8 mouse cellular contexts compared by ENCODE assay signal in the genomic region with DNA sequence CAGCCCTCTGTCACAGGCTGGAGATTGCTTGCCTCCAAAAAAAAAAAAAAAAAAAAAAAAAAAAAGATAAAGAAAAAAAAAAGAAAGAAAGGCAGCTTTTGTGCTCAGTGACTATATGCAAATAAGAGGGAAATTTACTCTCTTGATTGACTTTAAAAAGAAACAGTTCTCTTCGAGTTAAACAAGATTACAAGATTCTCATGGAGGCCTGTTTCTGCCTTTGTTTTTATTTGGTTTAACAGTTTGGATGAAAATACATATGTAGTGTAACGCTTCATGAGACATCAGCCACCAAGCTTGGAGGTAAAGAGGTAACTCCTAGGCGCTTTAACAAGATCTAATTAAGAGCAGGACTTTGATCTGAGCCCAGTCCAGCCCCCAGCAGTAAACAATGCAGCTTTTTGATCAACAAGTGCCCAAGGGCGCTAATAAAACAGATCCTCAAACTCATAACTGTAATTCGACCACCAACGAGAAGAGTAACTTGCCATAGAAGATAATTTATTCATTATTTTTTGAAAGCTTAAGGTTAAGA. TPM values are rescaled to one million over a fixed set of nuclear protein-coding genes. Genes with fewer than 3 reads are reported as not detected.
DNase-seq lines count a peak whose midpoint lies in the region; ATAC-seq and TF ChIP-seq lines count a peak whose summit lies in the region.

No protein-coding gene starts in this region.

- TF ChIP-seq CTCF in embryonic fibroblast, embryonic 13.5 days (IDR thresholded peaks at IDR 0.05; ENCODE audit: borderline replicate concordance, insufficient read depth, low read length): no peak
- no peak for TF ChIP-seq CTCF in lung, adult 2 months (IDR thresholded peaks at IDR 0.05; ENCODE audit: insufficient read depth, low read length)

- WGBS in kidney, embryonic 15.5 days: 17% methylated on average over 6 of the region's 6 CpGs
- WGBS in intestine, embryonic 16.5 days: 22% methylated on average over 6 of the region's 6 CpGs
- WGBS in lung, adult 2 months: 58% methylated on average over 6 of the region's 6 CpGs

- H3K36me3 ChIP-seq in kidney, embryonic 15.5 days: peaks cover 21% of the 10 kb centered on the region
- peaks cover 9% of the 10 kb centered on the region for H3K36me3 ChIP-seq in intestine, embryonic 16.5 days (ENCODE audit: control insufficient read depth, insufficient read depth, low read length)
- peaks cover 28% of the 10 kb centered on the region for H3K36me3 ChIP-seq in myocyte (ENCODE audit: control insufficient read depth, insufficient read depth)

- no peak overlapping the region for H3K9ac ChIP-seq in kidney, embryonic 15.5 days
- no peak overlapping the region for H3K9ac ChIP-seq in intestine, embryonic 16.5 days (ENCODE audit: low read depth, low read length)

- DNase-seq in kidney, adult 8-10 months: no peak
- no peak for DNase-seq in adrenal gland, postnatal 4 days (ENCODE audit: low spot score in 2 of 2)
- no peak for DNase-seq in urinary bladder, postnatal 36 days (ENCODE audit: low spot score in 2 of 2)
- no peak for DNase-seq in lung, adult 2 months

- ATAC-seq in kidney, embryonic 15.5 days (replicated peaks; ENCODE audit: low FRiP score): peak; percentile 36; the same call in 1 of the 2 replicates
- no peak for ATAC-seq in intestine, embryonic 16.5 days

- H3K27me3 ChIP-seq in kidney, embryonic 15.5 days: no peaks in the 10 kb centered on the region
- no peaks in the 10 kb centered on the region for H3K27me3 ChIP-seq in intestine, embryonic 16.5 days (replicated peaks; ENCODE audit: control insufficient read depth, insufficient read depth, low read length)
- no peaks in the 10 kb centered on the region for H3K27me3 ChIP-seq in myocyte (ENCODE audit: control insufficient read depth, insufficient read depth, insufficient read length)

- peaks cover 73% of the 10 kb centered on the region for H3K4me1 ChIP-seq in kidney, embryonic 15.5 days
- H3K4me1 ChIP-seq in embryonic fibroblast, embryonic 13.5 days (ENCODE audit: control insufficient read depth, insufficient read depth, low read length): peaks cover 20% of the 10 kb centered on the region
- peaks cover 69% of the 10 kb centered on the region for H3K4me1 ChIP-seq in intestine, embryonic 16.5 days (ENCODE audit: control insufficient read depth, insufficient read depth, low read length)
- peaks cover 12% of the 10 kb centered on the region for H3K4me1 ChIP-seq in lung, adult 2 months (ENCODE audit: control insufficient read depth, insufficient read depth, low read length)

- H3K4me2 ChIP-seq in kidney, embryonic 15.5 days: peak overlapping the region; percentile 44
- H3K4me2 ChIP-seq in intestine, embryonic 16.5 days (ENCODE audit: low read depth, low read length): peak overlapping the region; percentile 47
- peak overlapping the region; percentile 98 for H3K4me2 ChIP-seq in myocyte (ENCODE audit: low read depth)

- peak overlapping the region; percentile 85 for H3K27ac ChIP-seq in kidney, embryonic 15.5 days
- peak overlapping the region; percentile 93 for H3K27ac ChIP-seq in embryonic fibroblast, embryonic 13.5 days (ENCODE audit: insufficient read depth, low read length)
- peak overlapping the region; percentile 93 for H3K27ac ChIP-seq in intestine, embryonic 16.5 days (ENCODE audit: low read length)

- H3ac ChIP-seq in myocyte (ENCODE audit: control insufficient read depth, insufficient read length): no peak overlapping the region

- peaks cover 95% of the 10 kb centered on the region for H3K79me2 ChIP-seq in myocyte (ENCODE audit: control insufficient read depth, insufficient read depth)

- no peak for TF ChIP-seq POLR2A in embryonic fibroblast, embryonic 13.5 days (IDR thresholded peaks at IDR 0.05; ENCODE audit: low read depth, low read length)
- no peak for TF ChIP-seq POLR2A in myocyte (IDR thresholded peaks at IDR 0.05; ENCODE audit: insufficient read length, low read depth)
- no peak for TF ChIP-seq POLR2A in lung, adult 2 months (IDR thresholded peaks at IDR 0.05; ENCODE audit: borderline replicate concordance, extremely low read depth, low read depth, low read length)

- no peaks in the 10 kb centered on the region for H3K9me3 ChIP-seq in kidney, embryonic 15.5 days (replicated peaks)
- H3K9me3 ChIP-seq in intestine, embryonic 16.5 days (ENCODE audit: control insufficient read depth, low read length): no peaks in the 10 kb centered on the region

- H3K4me3 ChIP-seq in kidney, embryonic 15.5 days (replicated peaks): no peak overlapping the region
- H3K4me3 ChIP-seq in embryonic fibroblast, embryonic 13.5 days (ENCODE audit: insufficient read depth, low read length): no peak overlapping the region
- H3K4me3 ChIP-seq in intestine, embryonic 16.5 days (ENCODE audit: low read length): no peak overlapping the region; the same call in 1 of the 2 replicates
- H3K4me3 ChIP-seq in myocyte: peak overlapping the region; percentile 1
- H3K4me3 ChIP-seq in lung, adult 2 months (replicated peaks; ENCODE audit: extremely low read depth, low read depth, low read length): no peak overlapping the region

TF ChIP-seq in myocyte, 11 proteins besides CTCF, POLR2A, EP300 and RAD21:
- TF ChIP-seq MYOD1 (IDR thresholded peaks at IDR 0.05; ENCODE audit: control insufficient read depth in 1 of 3, insufficient read length in 2 of 3, low read depth in 2 of 3): no peak
- TF ChIP-seq MYOG (IDR thresholded peaks at IDR 0.05; ENCODE audit: control insufficient read depth in 1 of 3, insufficient read depth in 1 of 3, insufficient read length in 2 of 3, low read depth in 2 of 3): no peak
- no peak for TF ChIP-seq TCF12 (IDR thresholded peaks at IDR 0.05; ENCODE audit: insufficient read depth, poor library complexity, severe bottlenecking)
- TF ChIP-seq MAX (IDR thresholded peaks at IDR 0.05; ENCODE audit: low read depth): no peak
- TF ChIP-seq USF1 (IDR thresholded peaks at IDR 0.05; ENCODE audit: low read depth): no peak
- no peak for TF ChIP-seq TCF3 (IDR thresholded peaks at IDR 0.05; ENCODE audit: insufficient read length, low read depth)
- TF ChIP-seq POLR2AphosphoS2 (IDR thresholded peaks at IDR 0.05; ENCODE audit: insufficient read length, low read depth): no peak
- TF ChIP-seq E2F4 (IDR thresholded peaks at IDR 0.05; ENCODE audit: insufficient read depth): no peak
- no peak for TF ChIP-seq CEBPB (IDR thresholded peaks at IDR 0.05; ENCODE audit: insufficient read depth, poor library complexity, severe bottlenecking)
- TF ChIP-seq SRF (IDR thresholded peaks at IDR 0.05; ENCODE audit: control insufficient read depth, insufficient read length, low read depth): no peak
- TF ChIP-seq REST (IDR thresholded peaks at IDR 0.05; ENCODE audit: insufficient read depth, insufficient read length): no peak

RNA-seq across cellular contexts. Expression of gene Rnd3, which starts 8.9 kb away (rescaled TPM):
- polyA plus RNA-seq in kidney, embryonic 15.5 days (2015; fragmentation: Nextera tagmentation; extraction: Ambion mirVana): 41.6 and 43.5 TPM in 2 replicates
- polyA plus RNA-seq in embryonic fibroblast, embryonic 13.5 days (2011; ENCODE audit: insufficient read length, low read depth, missing spikeins): 233 and 320 TPM in 2 replicates
- polyA plus RNA-seq in intestine, embryonic 16.5 days (2015; fragmentation: Nextera tagmentation; extraction: Ambion mirVana): 49.5 and 53.8 TPM in 2 replicates
- 10.3 TPM for polyA plus RNA-seq in myocyte (2012; fragmentation: generic; extraction: Trizol)
- total RNA-seq in adrenal gland, postnatal 4 days (2021): 10 to 100 TPM; 49.6 to 53.4 TPM
- 1.3 and 4.3 TPM in 2 replicates for polyA plus RNA-seq in lung, adult 2 months (2012; rRNA removed)

Comparison
In these comparisons a context has a peak if more than half of its experiments do, and no peak if none do; other contexts are left out.
1. H3K4me2 ChIP-seq: peak in every context shown above with its lines; median percentile 98 in myocyte; 47 in intestine, embryonic 16.5 days; 44 in kidney, embryonic 15.5 days.